Mouse (Mus musculus) frontal cortex, postnatal 36 days (tissue): ENCODE data around the gene Phactr1.
A peak's percentile ranks its signal among the peaks of the same experiment; 100 is the strongest.

Experiments used
- DNase-seq, 2 experiments: peaks; one replicate each; pipeline ENCODE4 v3.0.0; 2022; ENCODE audit warnings: low spot score in 2 of 2

The Phactr1 gene

GRCm38 (mm10) chr13:43030222-43030621 is 349.8 kb downstream of the Phactr1 start:
- DNase-seq = no peak

GRCm38 (mm10) chr13:43032451-43032850 is 352.0 kb downstream of the Phactr1 start:
- DNase-seq = no peak

GRCm38 (mm10) chr13:43036510-43036909 is 356.1 kb downstream of the Phactr1 start:
- DNase-seq = no peak

GRCm38 (mm10) chr13:43042766-43043165 is 362.3 kb downstream of the Phactr1 start:
- DNase-seq = no peak

GRCm38 (mm10) chr13:43048553-43048952 is 368.1 kb downstream of the Phactr1 start:
- no peak for DNase-seq

- DNase-seq = no peak
These were observed 372.8 kb downstream of the Phactr1 start for GRCm38 (mm10) chr13:43053201-43053600.

GRCm38 (mm10) chr13:43055136-43055535 is 374.7 kb downstream of the Phactr1 start:
- DNase-seq = no peak

GRCm38 (mm10) chr13:43057104-43057503 is 376.7 kb downstream of the Phactr1 start:
- no peak for DNase-seq

- no peak for DNase-seq
These were observed 382.9 kb downstream of the Phactr1 start for GRCm38 (mm10) chr13:43063355-43063754.

- no peak for DNase-seq
These were observed 388.4 kb downstream of the Phactr1 start for GRCm38 (mm10) chr13:43068716-43069265.

- no peak for DNase-seq
These were observed 390.1 kb downstream of the Phactr1 start for GRCm38 (mm10) chr13:43070496-43070895.

GRCm38 (mm10) chr13:43070971-43071370 is 390.5 kb downstream of the Phactr1 start:
- no peak for DNase-seq

GRCm38 (mm10) chr13:43075456-43075855 is 395.0 kb downstream of the Phactr1 start:
- no peak for DNase-seq

GRCm38 (mm10) chr13:43077485-43077884 is 397.1 kb downstream of the Phactr1 start:
- no peak for DNase-seq

- DNase-seq = no peak
These were observed 404.8 kb downstream of the Phactr1 start for GRCm38 (mm10) chr13:43085226-43085625.

- DNase-seq = no peak
These were observed 413.9 kb downstream of the Phactr1 start for GRCm38 (mm10) chr13:43094365-43094764.

GRCm38 (mm10) chr13:43102943-43103342 is 422.5 kb downstream of the Phactr1 start:
- no peak for DNase-seq

GRCm38 (mm10) chr13:43104496-43104895 is 424.1 kb downstream of the Phactr1 start:
- no peak for DNase-seq

- DNase-seq = peak; percentile 65 to 69
These were observed 431.9 kb downstream of the Phactr1 start for GRCm38 (mm10) chr13:43112280-43112679.

GRCm38 (mm10) chr13:43112707-43113106 is 432.3 kb downstream of the Phactr1 start:
- no peak for DNase-seq

GRCm38 (mm10) chr13:43113141-43113540 is 432.7 kb downstream of the Phactr1 start:
- DNase-seq = no peak

GRCm38 (mm10) chr13:43122306-43123070 is 442.1 kb downstream of the Phactr1 start:
- DNase-seq = no peak

- DNase-seq = no peak
These were observed 443.7 kb downstream of the Phactr1 start for GRCm38 (mm10) chr13:43123895-43124682.
